Mouse (Mus musculus) liver, embryonic 14.5 days (tissue): ENCODE measurements around the gene Tm9sf1.

Experiments
- CTCF ChIP-seq: IDR thresholded peaks from 2 replicates; pipeline ENCODE4 v1.5.1; 2016; ENCODE audit warnings: antibody characterized with exemption, low read depth, control low read depth
- EP300 ChIP-seq: IDR thresholded peaks from 2 replicates; pipeline ENCODE4 v1.6.1; 2016; ENCODE audit warnings: antibody characterized with exemption, low read depth

DNA sequence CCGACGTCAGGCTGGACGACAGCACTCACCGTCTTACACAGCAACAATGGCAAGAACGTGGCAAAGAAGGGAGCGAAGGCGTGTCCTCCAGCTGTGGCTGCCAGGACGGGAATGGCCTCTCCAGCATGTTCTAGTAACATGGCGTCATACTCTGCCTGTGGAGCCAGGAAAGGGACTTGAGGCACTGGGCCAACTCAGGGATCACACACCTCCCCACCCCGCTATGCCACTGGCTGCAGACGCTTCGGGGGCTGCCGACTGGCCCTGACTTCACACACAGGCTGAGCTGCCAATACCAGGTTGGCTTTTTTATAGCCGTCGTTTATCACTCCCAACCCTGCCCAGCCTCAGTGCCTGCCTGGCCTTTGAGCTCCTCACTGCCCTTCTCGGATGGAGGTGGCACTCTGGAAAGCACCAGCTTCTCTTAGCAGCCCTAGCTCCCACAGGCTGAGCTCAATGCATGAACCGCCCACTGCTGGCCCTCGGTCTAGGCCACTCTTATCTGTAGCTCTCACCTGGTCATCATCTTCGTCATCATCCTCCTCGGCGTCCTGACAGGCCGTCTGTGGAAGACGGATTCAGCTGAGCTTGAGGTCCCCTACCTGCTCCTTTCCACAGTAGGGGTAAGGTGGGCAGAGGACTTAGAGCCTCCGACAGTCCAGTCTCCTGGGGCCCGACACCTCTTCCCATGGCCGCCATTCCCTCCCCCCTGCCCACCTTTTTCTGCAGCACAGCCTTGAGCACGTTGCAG is 15.4 kb downstream of the Tm9sf1 start:
- TF ChIP-seq CTCF (no peak), EP300 (no peak)
